Mouse (Mus musculus) myocyte (in vitro differentiated cells): ENCODE results near the gene Cenpt.

Experiments used
- CEBPB ChIP-seq: IDR thresholded peaks from 2 replicates; pipeline ENCODE4 v1.6.1; 2011; ENCODE audit warnings: mild to moderate bottlenecking, moderate library complexity; ENCODE audit not compliant: poor library complexity, insufficient read depth, severe bottlenecking
- E2F4 ChIP-seq: IDR thresholded peaks from one replicate; pipeline ENCODE4 v1.6.1; 2011; ENCODE audit warnings: mild to moderate bottlenecking, control low read depth, moderate library complexity; ENCODE audit not compliant: insufficient read depth
- MAX ChIP-seq: IDR thresholded peaks from one replicate; pipeline ENCODE4 v1.6.1; 2011; ENCODE audit warnings: low read depth, mild to moderate bottlenecking, control low read depth
- MYOD1 ChIP-seq, 3 experiments: IDR thresholded peaks; one replicate each; pipeline ENCODE4 v1.6.1; 2011; ENCODE audit warnings: control low read depth in 2 of 3, low read depth in 2 of 3, mild to moderate bottlenecking in 2 of 3, moderate library complexity in 1 of 3; ENCODE audit not compliant: insufficient read length in 2 of 3, control insufficient read depth in 1 of 3
- MYOG ChIP-seq, 3 experiments: IDR thresholded peaks; one replicate each; pipeline ENCODE4 v1.6.1; 2011; ENCODE audit warnings: control low read depth in 2 of 3, low read depth in 2 of 3, mild to moderate bottlenecking in 2 of 3; ENCODE audit not compliant: insufficient read length in 2 of 3, control insufficient read depth in 1 of 3, insufficient read depth in 1 of 3
- POLR2A ChIP-seq: IDR thresholded peaks from one replicate; pipeline ENCODE4 v1.6.1; 2011; ENCODE audit warnings: low read depth, mild to moderate bottlenecking, control low read depth, moderate library complexity; ENCODE audit not compliant: insufficient read length
- POLR2AphosphoS2 ChIP-seq: IDR thresholded peaks from one replicate; pipeline ENCODE4 v1.6.1; 2011; ENCODE audit warnings: low read depth, control low read depth; ENCODE audit not compliant: insufficient read length
- REST ChIP-seq: IDR thresholded peaks from one replicate; pipeline ENCODE4 v1.6.1; 2011; ENCODE audit warnings: mild to moderate bottlenecking, control low read depth, moderate library complexity; ENCODE audit not compliant: insufficient read depth, insufficient read length
- SRF ChIP-seq: IDR thresholded peaks from one replicate; pipeline ENCODE4 v1.6.1; 2011; ENCODE audit warnings: low read depth; ENCODE audit not compliant: control insufficient read depth, insufficient read length
- TCF12 ChIP-seq: IDR thresholded peaks from one replicate; pipeline ENCODE4 v1.6.1; 2011; ENCODE audit warnings: mild to moderate bottlenecking, control low read depth; ENCODE audit not compliant: poor library complexity, insufficient read depth, severe bottlenecking
- USF1 ChIP-seq: IDR thresholded peaks from one replicate; pipeline ENCODE4 v1.6.1; 2011; ENCODE audit warnings: low read depth, mild to moderate bottlenecking, control low read depth, moderate library complexity

DNA sequence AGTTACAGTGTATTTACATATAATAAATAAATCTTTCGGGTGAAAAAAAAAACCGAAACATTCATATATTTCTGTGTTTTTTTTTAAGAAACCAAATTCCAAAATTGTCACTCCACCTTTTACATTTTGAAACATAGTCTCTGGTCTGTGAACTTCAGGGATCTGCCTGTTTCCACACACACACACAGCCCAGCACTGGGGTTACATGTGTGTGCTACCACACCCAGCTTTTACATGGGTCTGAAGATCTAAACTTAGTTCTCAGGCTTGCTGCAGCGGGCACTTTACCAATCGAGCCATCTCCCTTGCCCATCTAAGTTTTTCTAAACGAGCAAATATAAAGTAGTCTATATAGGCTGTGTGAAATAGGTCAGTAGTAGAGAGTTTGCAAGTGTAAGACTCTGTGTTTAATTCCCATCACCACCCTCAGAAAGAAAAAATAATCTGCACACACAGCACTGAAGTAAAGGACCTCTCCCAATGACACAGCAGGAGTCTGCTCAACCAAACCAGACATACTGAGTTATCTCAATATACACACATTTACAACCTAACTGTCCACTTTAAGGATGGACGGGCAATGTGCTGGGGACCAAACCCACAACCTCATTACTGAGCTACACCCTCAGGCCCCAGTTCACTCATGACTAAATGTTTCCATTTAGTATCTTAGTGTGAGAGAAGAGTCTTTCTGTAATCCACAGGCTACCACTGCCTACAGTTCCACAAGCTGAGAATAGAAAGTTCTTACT is 51.7 kb downstream of the Cenpt start:
- no peak for TF ChIP-seq CEBPB
- no peak for TF ChIP-seq POLR2AphosphoS2
- TF ChIP-seq USF1: no peak
- no peak for TF ChIP-seq E2F4
- TF ChIP-seq POLR2A: no peak
- no peak for TF ChIP-seq TCF12
- no peak for TF ChIP-seq REST
- TF ChIP-seq MAX: no peak
- TF ChIP-seq MYOG (IDR thresholded peaks at IDR 0.05; ENCODE audit: control insufficient read depth in 1 of 3, insufficient read depth in 1 of 3, insufficient read length in 2 of 3, low read depth in 2 of 3): no peak
- TF ChIP-seq MYOD1 (IDR thresholded peaks at IDR 0.05; ENCODE audit: control insufficient read depth in 1 of 3, insufficient read length in 2 of 3, low read depth in 2 of 3): no peak
- TF ChIP-seq SRF: no peak
